Mouse (Mus musculus): Measurements from ENCODE around the gene Poldip2. TPM values are rescaled to one million over a fixed set of nuclear protein-coding genes. Genes with fewer than 3 reads are reported as not detected.

Poldip2 gene
- polyA plus RNA-seq, 1 experiment from 2014 or later = 61.4 TPM

DNA sequence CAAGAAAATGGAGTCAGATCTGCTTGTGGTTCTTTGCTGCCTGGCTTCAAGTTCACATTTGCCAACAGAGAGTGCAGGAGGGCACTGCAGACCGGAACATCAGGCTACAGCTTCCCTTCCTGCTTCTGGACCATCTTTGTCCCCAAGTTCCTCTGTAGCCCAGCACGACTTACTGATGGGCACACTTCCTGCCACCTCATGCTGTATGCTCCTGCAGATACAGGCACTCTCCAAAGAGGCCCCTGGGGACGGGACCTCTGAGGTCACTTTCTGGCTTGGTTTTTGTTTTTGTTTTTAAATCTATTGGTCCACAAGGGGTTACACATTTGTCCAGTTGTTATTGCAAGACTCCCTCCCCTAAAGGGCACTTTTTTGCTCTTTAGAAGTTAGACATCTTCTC is 57.8 kb downstream of the Poldip2 start:
- H3K36me3 ChIP-seq (replicated peaks) = no peaks in the 10 kb centered on the region; the same call in 1 of the 2 replicates
- no peak overlapping the region for H3K27ac ChIP-seq (replicated peaks)
- H3K9me3 ChIP-seq (replicated peaks) = no peaks in the 10 kb centered on the region
- H3K9ac ChIP-seq = no peak overlapping the region
- no peak overlapping the region for H3K4me3 ChIP-seq (replicated peaks)
- H3K4me1 ChIP-seq (replicated peaks) = 0 out of 2 replicates have a peak, but pooled peaks cover 5% of the 10 kb centered on the region
- no peak overlapping the region for H3K4me2 ChIP-seq
- ATAC-seq (ENCODE audit: insufficient read depth) = peak; percentile 40; the same call in 1 of the 2 replicates
- 33% methylated on average over 3 of the region's 3 CpGs for WGBS (ENCODE audit: insufficient replicate concordance)
- H3K27me3 ChIP-seq = no peaks in the 10 kb centered on the region

DNA sequence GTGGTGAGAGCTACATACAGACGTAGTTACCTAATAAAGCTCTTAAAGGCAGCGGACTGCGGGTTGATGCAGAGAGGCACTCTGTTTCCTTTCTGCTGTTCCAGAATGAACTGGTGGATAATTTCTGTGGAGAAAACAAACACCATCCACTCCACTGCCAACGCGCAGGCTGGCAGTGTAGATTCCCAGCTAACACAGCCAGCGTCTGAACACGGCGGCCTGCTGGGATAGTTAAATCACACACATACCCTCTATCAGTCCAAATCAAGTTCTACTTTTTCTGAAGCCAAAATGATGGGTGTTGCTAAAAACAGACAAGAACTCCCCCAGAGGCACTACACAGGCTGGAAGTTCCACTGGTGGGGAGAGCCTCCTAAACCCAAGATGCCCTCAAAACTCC is 59.4 kb downstream of the Poldip2 start:
- H3K27ac ChIP-seq (replicated peaks) = no peak overlapping the region
- ATAC-seq (ENCODE audit: insufficient read depth) = no peak
- 85% methylated on average over 8 of the region's 8 CpGs for WGBS (ENCODE audit: insufficient replicate concordance)
- no peak overlapping the region for H3K9ac ChIP-seq
- H3K4me2 ChIP-seq = no peak overlapping the region
- no peaks in the 10 kb centered on the region; the same call in 1 of the 2 replicates for H3K36me3 ChIP-seq (replicated peaks)
- no peak overlapping the region for H3K4me3 ChIP-seq (replicated peaks)
- H3K9me3 ChIP-seq (replicated peaks) = no peaks in the 10 kb centered on the region
- H3K4me1 ChIP-seq (replicated peaks) = peaks cover 13% of the 10 kb centered on the region; the same call in 1 of the 2 replicates
- no peaks in the 10 kb centered on the region for H3K27me3 ChIP-seq

GRCm38 (mm10) chr11:78571854-78572253 is 59.9 kb downstream of the Poldip2 start:
- no peak overlapping the region for H3K4me3 ChIP-seq (replicated peaks)
- no peaks in the 10 kb centered on the region for H3K9me3 ChIP-seq (replicated peaks)
- WGBS (ENCODE audit: insufficient replicate concordance) = 48% methylated on average over 6 of the region's 6 CpGs
- no peak for ATAC-seq (ENCODE audit: insufficient read depth)
- no peaks in the 10 kb centered on the region for H3K27me3 ChIP-seq
- no peak overlapping the region for H3K4me2 ChIP-seq
- no peak overlapping the region for H3K27ac ChIP-seq (replicated peaks)
- no peaks in the 10 kb centered on the region; the same call in 1 of the 2 replicates for H3K36me3 ChIP-seq (replicated peaks)
- no peak overlapping the region for H3K9ac ChIP-seq
- peaks cover 13% of the 10 kb centered on the region; the same call in 1 of the 2 replicates for H3K4me1 ChIP-seq (replicated peaks)

Other genes starting within 250 kb of the Poldip2 start
- gene BC030499, start 221.4 kb upstream of the Poldip2 start, polyA plus RNA-seq (2015; fragmentation: Nextera tagmentation; extraction: Ambion mirVana) = 0.22 TPM in 1 of 2 replicates, not detected in the other
- 34.8 and 35.0 TPM in 2 replicates for gene Spag5, start 210.7 kb upstream of the Poldip2 start, polyA plus RNA-seq (2015; fragmentation: Nextera tagmentation; extraction: Ambion mirVana)
- 10.5 and 13.3 TPM in 2 replicates for gene Aldoc, start 189.2 kb upstream of the Poldip2 start, polyA plus RNA-seq (2015; fragmentation: Nextera tagmentation; extraction: Ambion mirVana)
- gene Pigs, start 183.8 kb upstream of the Poldip2 start, polyA plus RNA-seq (2015; fragmentation: Nextera tagmentation; extraction: Ambion mirVana) = 31.1 and 33.3 TPM in 2 replicates
- gene Unc119, start 168.7 kb upstream of the Poldip2 start, polyA plus RNA-seq (2015; fragmentation: Nextera tagmentation; extraction: Ambion mirVana) = 27.4 and 29.4 TPM in 2 replicates
- gene Foxn1, start 125.6 kb upstream of the Poldip2 start, polyA plus RNA-seq (2015; fragmentation: Nextera tagmentation; extraction: Ambion mirVana) = not detected in 2 replicates
- gene Slc13a2, start 90.0 kb upstream of the Poldip2 start, polyA plus RNA-seq (2015; fragmentation: Nextera tagmentation; extraction: Ambion mirVana) = 0.05 TPM in 1 of 2 replicates, not detected in the other
- gene Slc46a1, start 46.5 kb upstream of the Poldip2 start, polyA plus RNA-seq (2015; fragmentation: Nextera tagmentation; extraction: Ambion mirVana) = 6.5 and 7.8 TPM in 2 replicates
- gene Sarm1, start 14.4 kb upstream of the Poldip2 start, polyA plus RNA-seq (2015; fragmentation: Nextera tagmentation; extraction: Ambion mirVana) = 0.17 and 0.20 TPM in 2 replicates
- gene Vtn, start 13.1 kb upstream of the Poldip2 start, polyA plus RNA-seq (2015; fragmentation: Nextera tagmentation; extraction: Ambion mirVana) = 675 and 834 TPM in 2 replicates
- gene Sebox, start 8.7 kb upstream of the Poldip2 start, polyA plus RNA-seq (2015; fragmentation: Nextera tagmentation; extraction: Ambion mirVana) = 0.25 and 0.29 TPM in 2 replicates
- gene Tmem199, start within 50 bp of the Poldip2 start, polyA plus RNA-seq (2015; fragmentation: Nextera tagmentation; extraction: Ambion mirVana) = 20.0 and 20.4 TPM in 2 replicates
- gene Tnfaip1, start 24.1 kb downstream of the Poldip2 start, polyA plus RNA-seq (2015; fragmentation: Nextera tagmentation; extraction: Ambion mirVana) = 14.9 and 17.1 TPM in 2 replicates
- gene Ift20, start 24.2 kb downstream of the Poldip2 start, polyA plus RNA-seq (2015; fragmentation: Nextera tagmentation; extraction: Ambion mirVana) = 57.7 and 66.1 TPM in 2 replicates
- gene Tmem97, start 38.6 kb downstream of the Poldip2 start, polyA plus RNA-seq (2015; fragmentation: Nextera tagmentation; extraction: Ambion mirVana) = 101 and 112 TPM in 2 replicates
- gene Nlk, start 185.2 kb downstream of the Poldip2 start, polyA plus RNA-seq (2015; fragmentation: Nextera tagmentation; extraction: Ambion mirVana) = 3.3 and 4.1 TPM in 2 replicates
- gene Ccnq, start 239.5 kb downstream of the Poldip2 start, polyA plus RNA-seq (2015; fragmentation: Nextera tagmentation; extraction: Ambion mirVana) = 14.8 and 16.5 TPM in 2 replicates